Comparison of ENCODE assay signal across 27 mouse cellular contexts in genomic region chr2:122309647-122310046, GRCm38 (mm10). TPM values are rescaled to one million over a fixed set of nuclear protein-coding genes. Genes with fewer than 3 reads are reported as not detected.
DNase-seq lines count a peak whose midpoint lies in the region; ATAC-seq and TF ChIP-seq lines count a peak whose summit lies in the region.
"Had no signal": no experiment of that assay in that cellular context is flagged by ENCODE, and none has a peak within 500 bp of the region (broad histone marks: within the 10 kb centered on the region; RNA-seq: fewer than 3 reads in every experiment).

No protein-coding gene starts in this region.

- no peak overlapping the region for H3K27ac ChIP-seq in hindbrain, postnatal 0 days
- H3K27ac ChIP-seq in hindbrain, embryonic 11.5 days (ENCODE audit: low read depth, low read length), result no peak overlapping the region
- H3K27ac ChIP-seq in midbrain, postnatal 0 days (ENCODE audit: low read depth, low read length), result no peak overlapping the region
- no peak overlapping the region for H3K27ac ChIP-seq in midbrain, embryonic 16.5 days (ENCODE audit: low read length)
- H3K27ac ChIP-seq: forebrain, embryonic 10.5 days; heart, embryonic 13.5 days; limb, embryonic 15.5 days; liver, embryonic 14.5 days had no signal

- H3K9ac ChIP-seq in hindbrain, postnatal 0 days (replicated peaks; ENCODE audit: low read length), result no peak overlapping the region
- H3K9ac ChIP-seq in hindbrain, embryonic 11.5 days (ENCODE audit: low read depth, low read length), result no peak overlapping the region
- H3K9ac ChIP-seq in midbrain, postnatal 0 days (replicated peaks; ENCODE audit: low read length, poor library complexity, severe bottlenecking), result no peak overlapping the region
- no peak overlapping the region for H3K9ac ChIP-seq in midbrain, embryonic 16.5 days (ENCODE audit: low read depth, low read length)
- H3K9ac ChIP-seq: heart, embryonic 13.5 days; limb, embryonic 15.5 days; liver, embryonic 14.5 days; lung, embryonic 14.5 days had no signal

- H3K4me2 ChIP-seq in hindbrain, postnatal 0 days (ENCODE audit: low read depth, low read length), result no peak overlapping the region
- no peak overlapping the region for H3K4me2 ChIP-seq in hindbrain, embryonic 11.5 days (replicated peaks; ENCODE audit: low read depth, low read length)
- H3K4me2 ChIP-seq in midbrain, postnatal 0 days (ENCODE audit: low read depth, low read length, poor library complexity, severe bottlenecking), result no peak overlapping the region
- no peak overlapping the region for H3K4me2 ChIP-seq in midbrain, embryonic 16.5 days (ENCODE audit: low read length)
- H3K4me2 ChIP-seq: heart, embryonic 13.5 days; limb, embryonic 15.5 days; lung, embryonic 14.5 days had no signal

- no peaks in the 10 kb centered on the region for H3K4me1 ChIP-seq in hindbrain, postnatal 0 days (ENCODE audit: insufficient read depth, low read length)
- H3K4me1 ChIP-seq in hindbrain, embryonic 11.5 days (replicated peaks; ENCODE audit: control insufficient read depth, insufficient read depth, low read length), result peaks cover 4% of the 10 kb centered on the region; the same call in 1 of the 2 replicates
- H3K4me1 ChIP-seq in midbrain, postnatal 0 days (ENCODE audit: insufficient read depth, low read length), result no peaks in the 10 kb centered on the region; the same call in 1 of the 2 replicates
- H3K4me1 ChIP-seq in midbrain, embryonic 16.5 days (ENCODE audit: control insufficient read depth, insufficient read depth, low read length), result 0 out of 2 replicates have a peak, but pooled peaks cover 2% of the 10 kb centered on the region

- H3K36me3 ChIP-seq in hindbrain, postnatal 0 days (ENCODE audit: insufficient read depth, low read length), result no peaks in the 10 kb centered on the region
- no peaks in the 10 kb centered on the region for H3K36me3 ChIP-seq in hindbrain, embryonic 11.5 days (ENCODE audit: control insufficient read depth, insufficient read depth, low read length)
- no peaks in the 10 kb centered on the region for H3K36me3 ChIP-seq in midbrain, postnatal 0 days (ENCODE audit: insufficient read depth, low read length)
- no peaks in the 10 kb centered on the region for H3K36me3 ChIP-seq in midbrain, embryonic 16.5 days (ENCODE audit: control insufficient read depth, insufficient read depth, low read length)
- H3K36me3 ChIP-seq: forebrain, embryonic 10.5 days; heart, embryonic 13.5 days; limb, embryonic 15.5 days had no signal

- peak; percentile 46; the same call in 1 of the 2 replicates for TF ChIP-seq CTCF in hindbrain, postnatal 0 days (IDR thresholded peaks at IDR 0.05; ENCODE audit: low read depth)
- peak; percentile 64 for TF ChIP-seq CTCF in midbrain, postnatal 0 days (IDR thresholded peaks at IDR 0.05)

- no peak overlapping the region for H3K4me3 ChIP-seq in hindbrain, postnatal 0 days (ENCODE audit: low read length)
- H3K4me3 ChIP-seq in hindbrain, embryonic 11.5 days (ENCODE audit: low read depth, low read length), result no peak overlapping the region
- no peak overlapping the region for H3K4me3 ChIP-seq in midbrain, postnatal 0 days (ENCODE audit: low read depth, low read length)
- H3K4me3 ChIP-seq in midbrain, embryonic 16.5 days (ENCODE audit: low read depth, low read length), result no peak overlapping the region
- H3K4me3 ChIP-seq: forebrain, embryonic 10.5 days; heart, embryonic 13.5 days; limb, embryonic 15.5 days had no signal

- H3K27me3 ChIP-seq in hindbrain, postnatal 0 days (ENCODE audit: insufficient read depth, low read length), result peaks cover 21% of the 10 kb centered on the region
- peaks cover 19% of the 10 kb centered on the region for H3K27me3 ChIP-seq in hindbrain, embryonic 11.5 days (ENCODE audit: control insufficient read depth, insufficient read depth, low read length)
- H3K27me3 ChIP-seq in midbrain, postnatal 0 days (ENCODE audit: insufficient read depth, low read length), result peaks cover 29% of the 10 kb centered on the region
- peaks cover 11% of the 10 kb centered on the region for H3K27me3 ChIP-seq in midbrain, embryonic 16.5 days (ENCODE audit: control insufficient read depth, insufficient read depth, low read depth, low read length)

- 34% methylated on average over 3 of the region's 3 CpGs for WGBS in hindbrain, postnatal 0 days
- 55% methylated on average over 3 of the region's 3 CpGs for WGBS in hindbrain, embryonic 11.5 days
- 23% methylated on average over 3 of the region's 3 CpGs for WGBS in midbrain, postnatal 0 days
- 28% methylated on average over 3 of the region's 3 CpGs for WGBS in midbrain, embryonic 16.5 days

- H3K9me3 ChIP-seq in hindbrain, postnatal 0 days (ENCODE audit: low read length), result no peaks in the 10 kb centered on the region
- no peaks in the 10 kb centered on the region for H3K9me3 ChIP-seq in hindbrain, embryonic 11.5 days (ENCODE audit: control insufficient read depth, low read length)
- no peaks in the 10 kb centered on the region for H3K9me3 ChIP-seq in midbrain, postnatal 0 days (ENCODE audit: low read length)
- H3K9me3 ChIP-seq in midbrain, embryonic 16.5 days (replicated peaks; ENCODE audit: control insufficient read depth, low read length, poor library complexity, severe bottlenecking), result no peaks in the 10 kb centered on the region
- H3K9me3 ChIP-seq: forebrain, embryonic 10.5 days; heart, embryonic 13.5 days; limb, embryonic 15.5 days had no signal

- peak; percentile 62 for DNase-seq in hindbrain, postnatal 0 days (ENCODE audit: low spot score)
- no peak for DNase-seq in hindbrain, embryonic 11.5 days (ENCODE audit: low spot score)
- peak; percentile 60 for DNase-seq in midbrain, postnatal 0 days (ENCODE audit: low spot score)
- peak; percentile 65 for DNase-seq in NIH3T3 (ENCODE audit: low read depth)
- no peak for DNase-seq in spleen, postnatal 14 days (ENCODE audit: low spot score in 2 of 2)
- no peak for DNase-seq in thymus, postnatal 14 days
- DNase-seq: adrenal gland, postnatal 25 days; cerebellum, adult 11 months; gastrocnemius, postnatal 25 days; heart, adult 18-20 months; heart, postnatal 14 days; kidney, adult 18-20 months; kidney, postnatal 14 days; left cerebral cortex, postnatal 4 days; lung, embryonic 14.5 days; lung, postnatal 4 days; thymus, adult 2 months had no signal

- ATAC-seq in hindbrain, postnatal 0 days, result no peak
- no peak for ATAC-seq in hindbrain, embryonic 11.5 days (ENCODE audit: low FRiP score)
- no peak for ATAC-seq in midbrain, postnatal 0 days (ENCODE audit: low FRiP score)
- no peak for ATAC-seq in midbrain, embryonic 16.5 days

RNA-seq across cellular contexts. Expression of gene Duoxa1, which starts 3.9 kb away (rescaled TPM):
- not detected in 2 replicates for total RNA-seq in hindbrain, postnatal 0 days (2014; rRNA removed)
- polyA plus RNA-seq in hindbrain, postnatal 0 days (2015; fragmentation: Nextera tagmentation; extraction: Ambion mirVana), result 0.35 TPM in 2 replicates
- 0.07 TPM in 1 of 2 replicates, not detected in the other for polyA plus RNA-seq in hindbrain, embryonic 11.5 days (2014; fragmentation: Nextera tagmentation; extraction: Ambion mirVana)
- not detected in 2 replicates for total RNA-seq in midbrain, postnatal 0 days (2014; rRNA removed)
- polyA plus RNA-seq in midbrain, postnatal 0 days (2015; fragmentation: Nextera tagmentation; extraction: Ambion mirVana), result 0.41 and 0.44 TPM in 2 replicates
- polyA plus RNA-seq in midbrain, embryonic 16.5 days (2015; fragmentation: Nextera tagmentation; extraction: Ambion mirVana), result 0.17 and 0.26 TPM in 2 replicates
- total RNA-seq: adrenal gland, postnatal 25 days; layer of hippocampus, adult 8-10 months; megakaryocyte-erythroid progenitor cell, adult 5-6 weeks; neutrophil, adult 5-6 weeks had no signal
- polyA plus RNA-seq: forebrain, embryonic 10.5 days; liver, embryonic 14.5 days; lung, embryonic 14.5 days had no signal

RNA-seq across cellular contexts. Expression of gene Duox1, which starts 5.8 kb away (rescaled TPM):
- 0.10 and 0.11 TPM in 2 replicates for total RNA-seq in hindbrain, postnatal 0 days (2014; rRNA removed)
- 0.10 and 0.14 TPM in 2 replicates for polyA plus RNA-seq in hindbrain, postnatal 0 days (2015; fragmentation: Nextera tagmentation; extraction: Ambion mirVana)
- 0.12 TPM in 1 of 2 replicates, not detected in the other for polyA plus RNA-seq in hindbrain, embryonic 11.5 days (2014; fragmentation: Nextera tagmentation; extraction: Ambion mirVana)
- total RNA-seq in midbrain, postnatal 0 days (2014; rRNA removed), result 0.24 and 0.33 TPM in 2 replicates
- 0.11 and 0.16 TPM in 2 replicates for polyA plus RNA-seq in midbrain, postnatal 0 days (2015; fragmentation: Nextera tagmentation; extraction: Ambion mirVana)
- 0.07 and 0.11 TPM in 2 replicates for polyA plus RNA-seq in midbrain, embryonic 16.5 days (2015; fragmentation: Nextera tagmentation; extraction: Ambion mirVana)
- total RNA-seq: adrenal gland, postnatal 25 days; layer of hippocampus, adult 8-10 months; left cerebral cortex, adult 18-20 months; megakaryocyte-erythroid progenitor cell, adult 5-6 weeks; neutrophil, adult 5-6 weeks had no signal
- polyA plus RNA-seq: forebrain, embryonic 10.5 days; heart, embryonic 13.5 days; liver, embryonic 14.5 days; lung, embryonic 14.5 days had no signal

RNA-seq across cellular contexts. Expression of gene Duoxa2, which starts 10.9 kb away (rescaled TPM):
- total RNA-seq in hindbrain, postnatal 0 days (2014; rRNA removed), result 0.37 and 0.93 TPM in 2 replicates
- 0.38 and 0.73 TPM in 2 replicates for polyA plus RNA-seq in hindbrain, postnatal 0 days (2015; fragmentation: Nextera tagmentation; extraction: Ambion mirVana)
- polyA plus RNA-seq in hindbrain, embryonic 11.5 days (2014; fragmentation: Nextera tagmentation; extraction: Ambion mirVana), result not detected in 2 replicates
- total RNA-seq in midbrain, postnatal 0 days (2014; rRNA removed), result 0.49 and 0.61 TPM in 2 replicates
- 0.43 and 0.82 TPM in 2 replicates for polyA plus RNA-seq in midbrain, postnatal 0 days (2015; fragmentation: Nextera tagmentation; extraction: Ambion mirVana)
- 0.19 and 0.26 TPM in 2 replicates for polyA plus RNA-seq in midbrain, embryonic 16.5 days (2015; fragmentation: Nextera tagmentation; extraction: Ambion mirVana)
- total RNA-seq: adrenal gland, postnatal 25 days; gastrocnemius, postnatal 25 days; layer of hippocampus, adult 8-10 months; left cerebral cortex, adult 18-20 months; megakaryocyte-erythroid progenitor cell, adult 5-6 weeks had no signal
- polyA plus RNA-seq: embryonic facial prominence, embryonic 11.5 days; forebrain, embryonic 10.5 days; heart, embryonic 13.5 days; liver, embryonic 14.5 days; lung, embryonic 14.5 days had no signal

RNA-seq across cellular contexts. Expression of gene Duox2, which starts 11.4 kb away (rescaled TPM):
- total RNA-seq in hindbrain, postnatal 0 days (2014; rRNA removed), result 0.16 TPM in 1 of 2 replicates, not detected in the other
- polyA plus RNA-seq in hindbrain, postnatal 0 days (2015; fragmentation: Nextera tagmentation; extraction: Ambion mirVana), result 0.05 TPM in 1 of 2 replicates, not detected in the other
- not detected in 2 replicates for polyA plus RNA-seq in hindbrain, embryonic 11.5 days (2014; fragmentation: Nextera tagmentation; extraction: Ambion mirVana)
- 0.05 and 0.14 TPM in 2 replicates for total RNA-seq in midbrain, postnatal 0 days (2014; rRNA removed)
- polyA plus RNA-seq in midbrain, postnatal 0 days (2015; fragmentation: Nextera tagmentation; extraction: Ambion mirVana), result 0.09 and 0.17 TPM in 2 replicates
- polyA plus RNA-seq in midbrain, embryonic 16.5 days (2015; fragmentation: Nextera tagmentation; extraction: Ambion mirVana), result 0.03 TPM in 1 of 2 replicates, not detected in the other
- total RNA-seq: adrenal gland, postnatal 25 days; left cerebral cortex, adult 18-20 months; megakaryocyte-erythroid progenitor cell, adult 5-6 weeks; neutrophil, adult 5-6 weeks had no signal
- polyA plus RNA-seq: embryonic facial prominence, embryonic 11.5 days; forebrain, embryonic 10.5 days; liver, embryonic 14.5 days had no signal

RNA-seq across cellular contexts. Expression of gene Shf, which starts 59.3 kb away (rescaled TPM):
- total RNA-seq in hindbrain, postnatal 0 days (2014; rRNA removed), result 131 and 134 TPM in 2 replicates
- polyA plus RNA-seq in hindbrain, postnatal 0 days (2015; fragmentation: Nextera tagmentation; extraction: Ambion mirVana), result 12.2 and 13.0 TPM in 2 replicates
- 10.3 and 11.7 TPM in 2 replicates for polyA plus RNA-seq in hindbrain, embryonic 11.5 days (2014; fragmentation: Nextera tagmentation; extraction: Ambion mirVana)
- total RNA-seq in midbrain, postnatal 0 days (2014; rRNA removed), result 95.6 and 138 TPM in 2 replicates
- polyA plus RNA-seq in midbrain, postnatal 0 days (2015; fragmentation: Nextera tagmentation; extraction: Ambion mirVana), result 9.2 and 11.6 TPM in 2 replicates
- polyA plus RNA-seq in midbrain, embryonic 16.5 days (2015; fragmentation: Nextera tagmentation; extraction: Ambion mirVana), result 8.9 and 9.5 TPM in 2 replicates

Comparison
In these comparisons a context has a peak if more than half of its experiments do, and no peak if none do; other contexts are left out.
1. DNase-seq: peak in hindbrain, postnatal 0 days (single experiment), midbrain, postnatal 0 days (single experiment) and NIH3T3 (single experiment); none in hindbrain, embryonic 11.5 days (single experiment), spleen, postnatal 14 days (0 of 2) and thymus, postnatal 14 days (single experiment).